Mouse (Mus musculus) intestine, embryonic 14.5 days (tissue): ENCODE data around the gene Tmf1. TPM values are rescaled to one million over a fixed set of nuclear protein-coding genes. Genes with fewer than 3 reads are reported as not detected.

ENCODE experiments used
- ATAC-seq: fragments of 200-750 bp; cut with Nextera tagmentation; replicated peaks from 2 replicates; pipeline ENCODE4 v1.8.0; 2017; ENCODE audit warnings: low read depth, moderate number of reproducible peaks, moderate TSS enrichment, moderate library complexity; ENCODE audit not compliant: low FRiP score, low TSS enrichment
- DNase-seq: peaks from one replicate; pipeline ENCODE4 v3.0.0-alpha.2; 2018; ENCODE audit warnings: low spot score
- H3K27ac ChIP-seq: fragments of 300-500 bp; sonication (generic); 2 replicates; pipeline ENCODE4 v1.5.1; 2014; ENCODE audit warnings: low read depth, mild to moderate bottlenecking, control low read depth
- H3K27me3 ChIP-seq: fragments of 300-500 bp; sonication (generic); replicated peaks from 2 replicates; pipeline ENCODE4 v1.6.1; 2014; ENCODE audit warnings: low read length, control low read depth; ENCODE audit not compliant: control insufficient read depth, insufficient read depth
- H3K36me3 ChIP-seq: fragments of 300-500 bp; sonication (generic); 2 replicates; pipeline ENCODE4 v1.6.1; 2014; ENCODE audit warnings: low read length, control low read depth; ENCODE audit not compliant: control insufficient read depth, insufficient read depth
- H3K4me1 ChIP-seq: fragments of 300-500 bp; sonication (generic); replicated peaks from 2 replicates; pipeline ENCODE4 v1.6.1; 2014; ENCODE audit warnings: low read length, control low read depth, mixed read lengths; ENCODE audit not compliant: control insufficient read depth, insufficient read depth
- H3K4me2 ChIP-seq: fragments of 300-500 bp; sonication (generic); 2 replicates; pipeline ENCODE4 v1.6.1; 2014; ENCODE audit warnings: low read length
- H3K4me3 ChIP-seq: fragments of 300-500 bp; sonication (generic); 2 replicates; pipeline ENCODE4 v1.5.1; 2014; ENCODE audit warnings: low read depth, low read length, control low read depth, mixed read lengths
- H3K9ac ChIP-seq: fragments of 300-500 bp; sonication (generic); 2 replicates; pipeline ENCODE4 v1.6.1; 2014; ENCODE audit warnings: mild to moderate bottlenecking, low read length
- H3K9me3 ChIP-seq: fragments of 300-500 bp; sonication (generic); 2 replicates; pipeline ENCODE4 v1.6.1; 2016; ENCODE audit warnings: low read length, control low read depth; ENCODE audit not compliant: control insufficient read depth
- WGBS: fragments of 180-500 bp; shearing (Covaris S2); extraction: QIAGEN DNeasy Blood & Tissue Kit; methylation state at CpG from one replicate; pipeline ENCODE4 v1.1.7; 2014; 5-methylcytosine and 5-hydroxymethylcytosine counted together
- polyA plus RNA-seq: library from polyadenylated mRNA; unstranded; fragments of >200 nt; fragmentation: Nextera tagmentation; extraction: Ambion mirVana; gene quantifications from 2 replicates; pipeline ENCODE4 v1.2.1, GENCODE M21; 2014

The Tmf1 gene
- polyA plus RNA-seq, 1 experiment from 2014 or later = 27.9 TPM

DNA sequence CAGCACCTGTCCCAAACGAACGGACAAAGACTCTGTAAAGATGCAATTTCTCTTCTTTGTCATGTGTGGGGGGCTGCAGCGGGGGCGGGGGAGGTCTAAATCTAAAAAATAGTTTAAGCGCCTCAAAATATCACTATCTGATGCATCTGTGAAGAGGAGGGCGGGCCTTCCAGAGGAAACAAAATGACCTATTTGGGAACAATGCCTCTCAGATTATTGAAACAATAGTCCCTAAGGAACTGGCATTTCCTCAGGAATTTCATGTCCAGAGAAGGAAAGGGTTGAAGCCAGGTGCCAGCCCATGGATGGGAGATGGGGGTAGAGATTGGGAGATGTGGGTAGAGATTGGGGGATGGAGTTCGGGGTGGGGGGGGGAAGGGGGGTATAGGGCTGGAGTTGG is 37.1 kb downstream of the Tmf1 start:
- DNase-seq (no peak), ATAC-seq (no peak)
- Histone ChIP-seq H3K9ac (no peak overlapping the region), H3K4me3 (no peak overlapping the region), H3K36me3 (0 out of 2 replicates have a peak, but pooled peaks cover 4% of the 10 kb centered on the region), H3K9me3 (no peaks in the 10 kb centered on the region), H3K27ac (no peak overlapping the region), H3K4me1 (peaks cover 4% of the 10 kb centered on the region; the same call in 1 of the 2 replicates), H3K27me3 (no peaks in the 10 kb centered on the region), H3K4me2 (no peak overlapping the region)
- WGBS = 76% methylated on average over 7 of the region's 7 CpGs

DNA sequence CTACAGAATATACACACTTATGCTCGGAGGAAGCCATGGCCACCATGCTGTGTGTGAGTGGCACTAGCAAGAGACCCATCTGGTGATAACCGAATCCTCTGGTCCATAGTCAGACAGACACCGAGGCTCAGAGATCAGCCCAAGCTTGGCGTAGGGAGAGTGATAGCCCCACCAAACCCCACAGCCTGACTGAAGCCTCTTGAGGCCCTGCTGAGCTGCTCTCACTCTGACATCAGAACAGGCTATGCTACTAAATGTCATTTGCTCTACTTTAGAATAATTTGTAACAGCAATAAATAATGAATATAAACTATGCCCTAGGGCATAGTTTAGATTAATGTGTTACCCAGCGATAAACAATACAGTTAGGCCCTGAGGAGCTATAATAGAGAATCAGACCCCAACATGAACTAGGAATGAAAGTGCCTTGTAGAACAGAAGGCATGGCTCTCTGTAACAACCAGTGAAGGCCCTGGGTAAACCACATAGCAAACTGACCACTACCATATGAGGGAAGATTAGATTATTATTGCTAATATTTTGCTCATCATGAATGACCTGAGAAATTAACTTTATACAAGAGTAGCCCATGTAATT is 46.1 kb downstream of the Tmf1 start:
- DNase-seq = no peak
- WGBS = 74% methylated on average over 5 of the region's 5 CpGs
- Histone ChIP-seq H3K27me3 (no peaks in the 10 kb centered on the region), H3K4me3 (no peak overlapping the region), H3K9me3 (no peaks in the 10 kb centered on the region), H3K4me2 (no peak overlapping the region), H3K27ac (no peak overlapping the region), H3K9ac (no peak overlapping the region), H3K36me3 (peaks cover 4% of the 10 kb centered on the region; the same call in 1 of the 2 replicates), H3K4me1 (no peaks in the 10 kb centered on the region)
- no peak for ATAC-seq

DNA sequence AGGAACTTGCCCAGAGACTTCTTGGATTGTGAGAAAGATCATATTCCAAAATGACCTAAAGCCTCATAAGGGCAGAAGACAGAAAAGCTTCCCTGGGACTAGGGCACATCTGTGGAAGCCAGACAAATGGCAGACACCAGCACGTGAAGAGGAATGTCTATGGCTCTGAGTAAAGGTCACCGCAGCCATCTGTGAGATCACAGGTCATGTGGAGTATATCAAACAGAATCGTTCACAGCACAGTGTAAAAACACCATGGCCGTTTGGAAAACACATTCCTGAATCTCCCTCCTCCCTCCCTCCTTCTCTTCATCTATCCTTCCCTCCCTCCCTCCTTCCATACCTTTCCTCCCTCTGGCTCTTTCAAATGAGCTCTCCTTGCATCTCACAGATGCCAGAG is 47.1 kb downstream of the Tmf1 start:
- no peak overlapping the region for H3K9ac ChIP-seq
- no peak overlapping the region for H3K27ac ChIP-seq
- peaks cover 4% of the 10 kb centered on the region; the same call in 1 of the 2 replicates for H3K36me3 ChIP-seq
- 24% methylated on average over 4 of the region's 4 CpGs for WGBS
- H3K9me3 ChIP-seq = no peaks in the 10 kb centered on the region
- H3K4me3 ChIP-seq = no peak overlapping the region
- H3K4me2 ChIP-seq = no peak overlapping the region
- ATAC-seq (no peak), DNase-seq (peak; percentile 39)
- H3K27me3 ChIP-seq = no peaks in the 10 kb centered on the region
- H3K4me1 ChIP-seq = no peaks in the 10 kb centered on the region

DNA sequence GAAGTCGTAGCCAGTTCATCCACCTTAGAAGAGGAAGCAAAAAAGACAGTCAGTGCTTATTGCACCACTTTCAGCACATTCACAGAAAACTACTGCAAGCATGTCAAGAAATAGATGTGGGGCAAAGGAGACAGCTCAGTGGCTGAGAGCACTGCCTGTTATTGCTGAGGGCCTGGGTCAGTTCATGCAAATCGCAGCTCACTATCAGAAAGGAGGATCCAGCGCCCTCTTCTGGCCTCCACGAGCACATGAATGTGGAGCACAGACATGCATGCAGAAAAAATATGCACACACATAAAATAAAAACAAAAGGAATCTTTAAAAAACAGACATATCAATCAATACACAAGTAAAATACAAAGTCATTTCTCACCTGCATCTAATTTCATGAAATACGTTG is 47.9 kb downstream of the Tmf1 start:
- Histone ChIP-seq H3K4me3 (no peak overlapping the region), H3K36me3 (peaks cover 4% of the 10 kb centered on the region; the same call in 1 of the 2 replicates), H3K9ac (no peak overlapping the region), H3K9me3 (no peaks in the 10 kb centered on the region), H3K27ac (no peak overlapping the region), H3K27me3 (no peaks in the 10 kb centered on the region), H3K4me1 (no peaks in the 10 kb centered on the region), H3K4me2 (no peak overlapping the region)
- DNase-seq (peak; percentile 32), ATAC-seq (no peak)
- 70% methylated on average over 5 of the region's 5 CpGs for WGBS

DNA sequence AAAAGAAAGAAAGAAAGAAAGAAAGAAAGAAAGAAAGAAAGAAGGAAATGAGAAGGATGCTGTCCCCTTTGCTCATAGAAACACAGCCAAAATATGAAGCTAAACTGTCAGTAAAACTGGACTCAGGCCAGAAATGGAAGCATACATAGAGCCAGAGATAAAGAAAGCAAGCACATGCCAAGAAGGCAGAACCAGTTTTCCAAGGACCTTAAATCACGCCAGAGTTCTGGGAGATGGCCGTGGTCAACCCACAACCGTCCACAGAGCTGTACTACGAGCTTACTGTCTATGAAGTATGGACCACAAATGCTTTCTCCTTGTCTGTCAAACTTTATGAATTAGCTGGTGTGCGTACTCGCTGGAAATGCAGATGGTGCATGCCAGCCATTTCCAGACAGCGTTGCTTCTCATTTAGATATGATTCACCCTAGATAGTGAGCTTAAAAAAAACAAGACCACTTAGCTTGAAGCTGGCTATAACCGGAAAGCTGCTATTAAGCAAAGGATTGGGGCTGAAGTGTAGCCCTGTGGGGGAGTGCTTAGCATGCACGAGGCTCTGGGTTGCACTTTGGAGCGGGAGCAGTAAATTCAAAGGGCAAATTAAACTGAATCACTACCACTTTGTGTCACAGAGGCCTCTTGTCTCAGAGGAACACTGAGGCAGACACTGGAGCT is 54.4 kb downstream of the Tmf1 start:
- Histone ChIP-seq H3K36me3 (no peaks in the 10 kb centered on the region; the same call in 1 of the 2 replicates), H3K27me3 (no peaks in the 10 kb centered on the region), H3K9me3 (no peaks in the 10 kb centered on the region), H3K4me2 (no peak overlapping the region), H3K27ac (no peak overlapping the region), H3K9ac (no peak overlapping the region), H3K4me3 (no peak overlapping the region), H3K4me1 (no peaks in the 10 kb centered on the region)
- DNase-seq (peak; percentile 57), ATAC-seq (no peak)
- WGBS = 59% methylated on average over 10 of the region's 10 CpGs

DNA sequence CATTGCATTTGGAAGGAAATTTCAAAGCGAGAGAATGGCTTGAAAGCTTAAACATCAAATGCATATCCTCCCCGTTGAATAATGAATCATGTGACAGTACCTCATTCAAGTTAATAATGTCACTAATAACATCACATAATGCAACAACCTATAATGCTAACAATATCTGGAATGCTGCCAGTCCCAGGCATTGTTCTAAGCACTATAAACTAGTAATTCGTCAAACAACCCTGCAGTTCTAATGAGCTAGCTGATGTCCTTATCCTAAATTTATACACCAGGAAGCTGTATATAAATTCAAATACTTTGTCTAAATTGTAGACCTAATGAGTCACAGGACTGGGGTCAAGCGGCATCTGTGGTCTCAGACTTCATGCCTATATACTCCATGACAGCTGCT is 58.0 kb downstream of the Tmf1 start:
- Histone ChIP-seq H3K9me3 (no peaks in the 10 kb centered on the region), H3K27me3 (no peaks in the 10 kb centered on the region), H3K4me1 (no peaks in the 10 kb centered on the region), H3K36me3 (no peaks in the 10 kb centered on the region), H3K4me3 (no peak overlapping the region), H3K4me2 (no peak overlapping the region), H3K27ac (no peak overlapping the region), H3K9ac (no peak overlapping the region)
- ATAC-seq (no peak), DNase-seq (no peak)
- 80% methylated on average over 4 of the region's 4 CpGs for WGBS

DNA sequence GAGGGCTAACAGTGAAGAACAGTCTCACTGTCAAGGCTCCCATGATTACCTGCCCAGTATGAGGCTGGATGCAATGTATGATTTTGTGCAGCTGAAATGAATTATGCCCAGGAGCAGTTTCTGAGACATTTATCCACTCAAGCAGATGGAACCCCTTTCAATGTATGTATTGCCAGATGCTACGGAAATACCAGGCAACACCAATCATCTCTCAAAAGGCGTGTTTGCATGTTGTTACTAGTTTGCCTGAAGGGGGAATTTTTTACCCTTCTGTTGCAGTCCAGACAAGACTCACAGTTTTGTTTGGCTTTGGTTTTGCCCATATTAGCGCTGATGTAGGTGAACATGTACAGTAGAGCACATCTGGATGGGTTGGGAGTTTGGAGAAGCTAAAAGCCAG is 60.6 kb downstream of the Tmf1 start:
- Histone ChIP-seq H3K4me3 (no peak overlapping the region), H3K9ac (no peak overlapping the region), H3K4me1 (no peaks in the 10 kb centered on the region), H3K4me2 (no peak overlapping the region), H3K9me3 (no peaks in the 10 kb centered on the region), H3K36me3 (0 out of 2 replicates have a peak, but pooled peaks cover 5% of the 10 kb centered on the region), H3K27ac (no peak overlapping the region), H3K27me3 (no peaks in the 10 kb centered on the region)
- ATAC-seq (no peak), DNase-seq (no peak)
- WGBS = 86% methylated on average over 3 of the region's 3 CpGs

DNA sequence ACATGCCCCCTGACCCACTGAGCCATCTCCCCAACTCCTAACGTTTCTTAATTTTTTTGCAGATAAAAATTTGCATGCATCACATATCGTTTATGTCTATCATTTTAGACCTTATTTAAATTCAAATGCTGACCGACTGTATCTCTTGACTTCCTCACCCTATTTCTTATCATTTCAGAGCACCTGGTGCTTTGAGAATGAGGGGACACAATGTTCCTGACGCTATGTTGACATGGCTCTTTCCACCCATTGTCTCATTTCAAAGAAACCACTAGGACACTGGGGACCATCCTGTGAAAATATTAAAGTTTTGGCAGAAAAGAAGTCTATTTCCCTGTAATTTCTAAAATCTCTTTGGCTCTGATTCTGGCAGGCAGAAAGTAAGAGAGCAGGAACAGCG is 62.0 kb downstream of the Tmf1 start:
- no peaks in the 10 kb centered on the region for H3K9me3 ChIP-seq
- no peak for ATAC-seq
- no peak overlapping the region for H3K9ac ChIP-seq
- no peak overlapping the region for H3K27ac ChIP-seq
- H3K4me2 ChIP-seq = no peak overlapping the region
- no peak for DNase-seq
- H3K27me3 ChIP-seq = no peaks in the 10 kb centered on the region
- 86% methylated on average over 5 of the region's 5 CpGs for WGBS
- H3K4me1 ChIP-seq = no peaks in the 10 kb centered on the region
- H3K4me3 ChIP-seq = no peak overlapping the region
- H3K36me3 ChIP-seq = 0 out of 2 replicates have a peak, but pooled peaks cover 7% of the 10 kb centered on the region

DNA sequence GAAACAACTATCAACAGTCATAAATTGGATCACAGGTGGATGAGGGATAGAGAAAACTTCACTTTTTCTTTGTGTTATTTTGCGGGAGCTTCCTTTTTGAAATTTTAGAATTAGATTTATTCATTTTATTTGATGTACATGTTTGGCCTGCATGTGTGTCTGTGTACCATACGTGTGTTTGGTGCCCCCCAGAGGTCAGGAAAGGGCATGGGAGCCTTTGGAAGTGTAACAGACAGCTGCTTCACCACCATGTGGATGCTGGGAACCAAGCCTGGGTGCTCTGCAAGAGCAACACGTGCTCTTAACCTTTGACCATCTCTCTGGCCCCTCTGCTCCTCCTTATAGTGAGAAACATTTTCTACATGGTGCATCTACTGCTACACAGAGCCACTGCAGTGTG is 64.1 kb downstream of the Tmf1 start:
- DNase-seq = no peak
- H3K4me1 ChIP-seq = no peaks in the 10 kb centered on the region
- WGBS = 58% methylated on average over 3 of the region's 3 CpGs
- H3K4me2 ChIP-seq = no peak overlapping the region
- ATAC-seq = no peak
- H3K27me3 ChIP-seq = no peaks in the 10 kb centered on the region
- no peak overlapping the region for H3K9ac ChIP-seq
- H3K9me3 ChIP-seq = no peaks in the 10 kb centered on the region
- peaks cover 7% of the 10 kb centered on the region; the same call in 1 of the 2 replicates for H3K36me3 ChIP-seq
- no peak overlapping the region for H3K27ac ChIP-seq
- no peak overlapping the region for H3K4me3 ChIP-seq
